Mouse (Mus musculus) hindbrain, embryonic 13.5 days (tissue): ENCODE results near the gene Gm10447. TPM values are rescaled to one million over a fixed set of nuclear protein-coding genes. Genes with fewer than 3 reads are reported as not detected.

Experiments used
- ATAC-seq: fragments of 200-750 bp; cut with Nextera tagmentation; 2 replicates; pipeline ENCODE4 v1.8.0; 2017; ENCODE audit warnings: moderate TSS enrichment; ENCODE audit not compliant: low FRiP score
- H3K27ac ChIP-seq: fragments of 300-500 bp; sonication (generic); 2 replicates; pipeline ENCODE4 v1.5.1; 2015; ENCODE audit warnings: inconsistent platforms, mild to moderate bottlenecking, moderate library complexity
- H3K27me3 ChIP-seq: fragments of 300-500 bp; sonication (generic); 2 replicates; pipeline ENCODE4 v1.6.1; 2015; ENCODE audit warnings: mild to moderate bottlenecking, inconsistent platforms
- H3K36me3 ChIP-seq: fragments of 300-500 bp; sonication (generic); 2 replicates; pipeline ENCODE4 v1.6.1; 2015; ENCODE audit warnings: mild to moderate bottlenecking, inconsistent platforms
- H3K4me1 ChIP-seq: fragments of 300-500 bp; sonication (generic); replicated peaks from 2 replicates; pipeline ENCODE4 v1.6.1; 2015; ENCODE audit warnings: inconsistent platforms
- H3K4me2 ChIP-seq: fragments of 300-500 bp; sonication (generic); 2 replicates; pipeline ENCODE4 v1.6.1; 2015; ENCODE audit warnings: inconsistent platforms, mild to moderate bottlenecking, moderate library complexity
- H3K4me3 ChIP-seq: fragments of 300-500 bp; sonication (generic); 2 replicates; pipeline ENCODE4 v1.5.1; 2015; ENCODE audit warnings: mild to moderate bottlenecking, inconsistent platforms
- H3K9ac ChIP-seq: fragments of 300-500 bp; sonication (generic); 2 replicates; pipeline ENCODE4 v1.6.1; 2015; ENCODE audit warnings: mild to moderate bottlenecking, inconsistent platforms
- H3K9me3 ChIP-seq: fragments of 300-500 bp; sonication (generic); 2 replicates; pipeline ENCODE4 v1.6.1; 2016; ENCODE audit warnings: inconsistent platforms
- WGBS: fragments of 180-500 bp; shearing (Covaris S2); methylation state at CpG from one replicate; pipeline ENCODE4 v1.1.7; 2015; 5-methylcytosine and 5-hydroxymethylcytosine counted together
- polyA plus RNA-seq: library from polyadenylated mRNA; unstranded; fragments of >200 nt; fragmentation: Nextera tagmentation; extraction: Ambion mirVana; gene quantifications from 2 replicates; pipeline ENCODE4 v1.2.1, GENCODE M21; 2015

The Gm10447 gene
- polyA plus RNA-seq, 1 experiment from 2014 or later: 0.06 TPM

DNA sequence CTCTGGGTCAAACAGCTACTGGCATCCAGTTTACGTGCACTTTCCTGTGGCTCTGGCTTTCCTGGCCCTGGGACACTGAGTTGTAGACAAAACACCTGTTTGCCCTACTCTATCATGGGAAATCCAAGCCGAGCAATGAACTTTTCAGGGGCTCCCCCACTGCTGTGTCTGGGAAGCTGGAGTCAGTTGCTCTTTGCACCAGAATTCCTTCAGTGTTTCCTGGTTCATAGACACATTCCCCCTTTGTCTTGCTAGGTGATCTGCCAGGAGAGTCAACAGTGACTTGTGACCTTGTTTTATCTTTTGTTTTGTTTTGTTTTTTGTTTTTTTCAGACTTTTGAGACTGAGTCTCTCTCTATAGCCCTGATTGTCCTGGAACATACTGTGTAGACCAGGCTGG, 5.5 kb downstream of the Gm10447 start:
- Histone ChIP-seq H3K36me3 (no peaks in the 10 kb centered on the region), H3K4me2 (no peak overlapping the region), H3K27ac (no peak overlapping the region), H3K27me3 (peaks cover 32% of the 10 kb centered on the region), H3K9ac (no peak overlapping the region), H3K4me3 (no peak overlapping the region), H3K9me3 (no peaks in the 10 kb centered on the region), H3K4me1 (peaks cover under 1% of the 10 kb centered on the region; the same call in 1 of the 2 replicates)
- ATAC-seq: no peak
- 81% methylated on average over 2 of the region's 2 CpGs for WGBS

- no peak overlapping the region for H3K4me3 ChIP-seq
- H3K27me3 ChIP-seq: peaks cover 24% of the 10 kb centered on the region
- H3K27ac ChIP-seq: no peak overlapping the region
- ATAC-seq: no peak
- no peaks in the 10 kb centered on the region for H3K9me3 ChIP-seq
- 67% methylated on average over 15 of the region's 15 CpGs for WGBS
- H3K4me2 ChIP-seq: no peak overlapping the region
- H3K36me3 ChIP-seq: no peaks in the 10 kb centered on the region
- no peak overlapping the region for H3K9ac ChIP-seq
- H3K4me1 ChIP-seq: no peaks in the 10 kb centered on the region
Measured at GRCm38 (mm10) chr11:53450070-53450705, 6.7 kb downstream of the Gm10447 start.

DNA sequence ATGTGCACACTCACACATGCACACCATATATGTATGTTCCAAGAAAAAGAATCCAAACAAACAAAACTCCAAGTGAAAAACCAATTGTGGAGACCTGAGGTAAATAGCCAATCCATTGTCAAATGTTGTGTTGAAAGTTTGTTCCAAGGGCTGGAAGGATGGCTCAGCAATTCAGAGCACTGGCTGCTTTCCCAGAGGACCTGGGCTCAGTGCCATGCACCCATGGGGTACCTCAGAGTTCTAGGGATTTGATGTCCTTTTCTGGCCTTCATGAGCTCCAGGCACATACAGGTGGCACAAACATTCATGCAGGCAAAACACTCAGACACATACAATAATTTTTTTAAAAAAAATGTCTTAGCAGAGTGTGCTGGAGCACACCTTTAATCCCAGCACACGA, 8.4 kb downstream of the Gm10447 start:
- H3K4me2 ChIP-seq: no peak overlapping the region
- WGBS: 97% methylated on average over 1 of the region's 1 CpGs
- no peaks in the 10 kb centered on the region for H3K4me1 ChIP-seq
- no peaks in the 10 kb centered on the region for H3K9me3 ChIP-seq
- no peak overlapping the region for H3K27ac ChIP-seq
- H3K27me3 ChIP-seq: peaks cover 11% of the 10 kb centered on the region
- no peak overlapping the region for H3K4me3 ChIP-seq
- no peak overlapping the region for H3K9ac ChIP-seq
- no peak for ATAC-seq
- H3K36me3 ChIP-seq: no peaks in the 10 kb centered on the region

DNA sequence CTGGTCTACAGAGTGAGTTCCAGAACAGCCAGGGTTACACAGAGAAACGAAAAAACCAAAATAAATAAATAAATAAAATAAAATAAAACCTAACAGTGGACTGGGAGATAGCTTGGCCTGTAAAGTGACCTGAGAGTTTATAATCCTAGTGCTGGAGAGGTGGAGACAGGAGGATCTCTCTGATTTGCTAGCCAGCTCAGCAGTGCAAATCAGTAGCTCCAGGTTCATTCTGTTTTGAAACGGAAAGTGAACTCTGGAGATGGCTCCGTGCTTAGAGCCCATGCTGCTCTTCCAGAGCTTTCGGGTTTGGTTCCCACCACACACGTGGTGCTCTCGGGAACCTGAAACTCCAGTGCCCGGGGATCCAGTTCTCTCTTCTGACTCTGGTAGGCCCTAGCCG, 8.9 kb downstream of the Gm10447 start:
- 87% methylated on average over 8 of the region's 8 CpGs for WGBS
- no peak overlapping the region for H3K27ac ChIP-seq
- no peaks in the 10 kb centered on the region for H3K4me1 ChIP-seq
- no peak overlapping the region for H3K4me2 ChIP-seq
- ATAC-seq: no peak
- no peaks in the 10 kb centered on the region for H3K36me3 ChIP-seq
- no peaks in the 10 kb centered on the region for H3K9me3 ChIP-seq
- H3K9ac ChIP-seq: no peak overlapping the region
- H3K27me3 ChIP-seq: peaks cover 11% of the 10 kb centered on the region
- no peak overlapping the region for H3K4me3 ChIP-seq

DNA sequence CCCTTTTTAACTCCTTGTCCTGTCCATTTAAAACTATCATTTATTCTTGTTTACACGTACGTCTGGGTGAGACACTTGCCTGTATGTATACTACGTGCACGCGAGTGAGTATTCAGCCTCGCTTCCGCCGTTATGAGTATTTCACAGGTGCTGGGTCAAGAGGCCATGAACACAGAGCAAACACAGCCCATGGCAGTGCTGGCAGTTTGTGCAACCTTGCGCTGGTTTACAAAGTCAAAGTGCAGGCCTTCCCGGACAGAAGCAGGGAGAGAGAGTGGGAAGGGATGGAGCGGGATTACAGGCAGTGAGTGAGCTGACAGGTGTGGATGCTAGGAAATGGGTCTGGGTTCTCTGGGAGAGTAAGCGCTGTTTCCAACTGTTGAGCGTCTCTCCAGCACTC, 10.7 kb downstream of the Gm10447 start:
- no peak overlapping the region for H3K4me3 ChIP-seq
- H3K9me3 ChIP-seq: no peaks in the 10 kb centered on the region
- H3K4me1 ChIP-seq: no peaks in the 10 kb centered on the region
- 0 out of 2 replicates have a peak overlapping the region, but pooled peaks have one; percentile 8 for H3K9ac ChIP-seq
- no peak overlapping the region for H3K27ac ChIP-seq
- no peak overlapping the region for H3K4me2 ChIP-seq
- WGBS: 90% methylated on average over 13 of the region's 13 CpGs
- ATAC-seq: no peak
- no peaks in the 10 kb centered on the region for H3K36me3 ChIP-seq
- H3K27me3 ChIP-seq: peaks cover 11% of the 10 kb centered on the region; the same call in 1 of the 2 replicates

DNA sequence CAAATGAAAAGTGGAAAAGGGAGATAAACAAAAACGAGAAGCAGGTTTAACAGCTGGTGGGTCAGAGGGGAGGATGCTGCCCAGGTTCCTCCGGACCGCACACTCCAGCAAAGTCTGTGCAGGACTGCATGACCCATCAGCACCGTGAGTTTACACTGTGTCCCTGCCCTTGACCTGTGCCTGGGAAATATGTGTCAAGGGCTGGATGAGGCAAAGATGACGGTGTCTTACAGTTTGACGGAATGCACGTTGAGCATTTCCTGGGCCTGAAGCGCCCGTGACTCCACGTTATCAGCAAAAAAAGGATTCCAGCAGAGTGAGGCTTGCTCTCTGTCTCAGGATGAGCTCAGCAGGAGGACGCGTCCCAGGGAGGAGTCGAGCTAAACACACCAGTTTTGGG, 11.3 kb downstream of the Gm10447 start:
- Histone ChIP-seq H3K9ac (0 out of 2 replicates have a peak overlapping the region, but pooled peaks have one; percentile 8), H3K4me3 (no peak overlapping the region), H3K27ac (no peak overlapping the region), H3K9me3 (no peaks in the 10 kb centered on the region), H3K4me2 (no peak overlapping the region), H3K27me3 (peaks cover 8% of the 10 kb centered on the region; the same call in 1 of the 2 replicates), H3K36me3 (no peaks in the 10 kb centered on the region), H3K4me1 (no peaks in the 10 kb centered on the region)
- no peak for ATAC-seq
- 65% methylated on average over 13 of the region's 13 CpGs for WGBS

GRCm38 (mm10) chr11:53443861-53444260, 13.0 kb downstream of the Gm10447 start:
- Histone ChIP-seq H3K9ac (no peak overlapping the region), H3K4me2 (no peak overlapping the region), H3K27me3 (0 out of 2 replicates have a peak, but pooled peaks cover 3% of the 10 kb centered on the region), H3K4me1 (no peaks in the 10 kb centered on the region), H3K9me3 (no peaks in the 10 kb centered on the region), H3K36me3 (no peaks in the 10 kb centered on the region), H3K27ac (no peak overlapping the region), H3K4me3 (no peak overlapping the region)
- 39% methylated on average over 6 of the region's 6 CpGs for WGBS
- no peak for ATAC-seq

- 63% methylated on average over 12 of the region's 12 CpGs for WGBS
- H3K4me2 ChIP-seq: no peak overlapping the region
- no peaks in the 10 kb centered on the region for H3K9me3 ChIP-seq
- 0 out of 2 replicates have a peak, but pooled peaks cover 3% of the 10 kb centered on the region for H3K27me3 ChIP-seq
- 0 out of 2 replicates have a peak overlapping the region, but pooled peaks have one; percentile 23 for H3K27ac ChIP-seq
- ATAC-seq: no peak
- no peak overlapping the region for H3K9ac ChIP-seq
- H3K36me3 ChIP-seq: peaks cover 3% of the 10 kb centered on the region; the same call in 1 of the 2 replicates
- no peak overlapping the region for H3K4me3 ChIP-seq
- no peaks in the 10 kb centered on the region for H3K4me1 ChIP-seq
Measured at GRCm38 (mm10) chr11:53441921-53442320, 15.0 kb downstream of the Gm10447 start.

DNA sequence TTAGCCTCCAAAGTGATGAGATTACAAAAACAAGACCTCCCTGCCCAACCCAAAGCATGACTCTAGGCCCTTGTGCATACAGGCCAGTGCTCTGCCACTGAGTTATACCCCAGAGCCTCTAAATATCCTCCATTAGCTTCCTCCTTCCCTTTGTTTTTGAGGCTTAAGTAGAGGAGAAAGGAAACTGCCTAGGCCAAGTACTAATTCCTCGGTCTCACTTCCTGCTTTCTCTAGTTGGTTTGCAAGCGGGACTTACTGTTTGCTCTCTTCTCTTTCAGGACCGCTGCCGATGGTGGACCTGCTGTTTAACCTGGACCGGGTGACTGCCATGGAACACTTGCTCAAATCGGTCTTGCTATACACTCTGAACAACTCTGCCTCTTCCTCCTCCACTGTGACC, 20.6 kb downstream of the Gm10447 start:
- H3K27ac ChIP-seq: no peak overlapping the region
- no peaks in the 10 kb centered on the region for H3K27me3 ChIP-seq
- ATAC-seq: no peak
- H3K36me3 ChIP-seq: peaks cover 3% of the 10 kb centered on the region; the same call in 1 of the 2 replicates
- H3K9me3 ChIP-seq: no peaks in the 10 kb centered on the region
- H3K4me1 ChIP-seq: peaks cover 6% of the 10 kb centered on the region; the same call in 1 of the 2 replicates
- H3K9ac ChIP-seq: no peak overlapping the region
- no peak overlapping the region for H3K4me3 ChIP-seq
- 85% methylated on average over 6 of the region's 6 CpGs for WGBS
- H3K4me2 ChIP-seq: no peak overlapping the region

DNA sequence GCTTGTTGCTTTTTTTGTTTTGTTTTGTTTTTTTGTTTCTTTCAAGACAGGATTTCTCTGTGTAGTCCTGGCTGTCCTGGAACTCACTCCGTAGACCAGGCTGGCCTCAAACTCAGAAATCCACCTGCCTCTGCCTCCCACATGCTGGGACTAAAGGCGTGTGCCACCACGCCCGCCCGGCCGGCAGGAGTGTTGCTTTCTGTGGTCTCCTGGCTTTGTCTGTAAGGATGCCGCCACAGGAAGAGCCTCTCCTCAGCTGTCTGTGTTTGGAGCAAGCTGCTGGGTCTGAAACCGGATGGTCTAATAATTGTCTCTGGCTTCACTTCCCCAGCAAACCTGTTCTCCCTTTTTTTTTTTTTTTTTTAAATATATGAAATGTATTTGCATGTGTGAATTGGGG, 21.4 kb downstream of the Gm10447 start:
- Histone ChIP-seq H3K27me3 (no peaks in the 10 kb centered on the region), H3K9me3 (no peaks in the 10 kb centered on the region), H3K4me2 (no peak overlapping the region), H3K36me3 (peaks cover 3% of the 10 kb centered on the region; the same call in 1 of the 2 replicates), H3K9ac (no peak overlapping the region), H3K27ac (no peak overlapping the region), H3K4me3 (no peak overlapping the region), H3K4me1 (peaks cover 6% of the 10 kb centered on the region; the same call in 1 of the 2 replicates)
- no peak for ATAC-seq
- 88% methylated on average over 8 of the region's 8 CpGs for WGBS

DNA sequence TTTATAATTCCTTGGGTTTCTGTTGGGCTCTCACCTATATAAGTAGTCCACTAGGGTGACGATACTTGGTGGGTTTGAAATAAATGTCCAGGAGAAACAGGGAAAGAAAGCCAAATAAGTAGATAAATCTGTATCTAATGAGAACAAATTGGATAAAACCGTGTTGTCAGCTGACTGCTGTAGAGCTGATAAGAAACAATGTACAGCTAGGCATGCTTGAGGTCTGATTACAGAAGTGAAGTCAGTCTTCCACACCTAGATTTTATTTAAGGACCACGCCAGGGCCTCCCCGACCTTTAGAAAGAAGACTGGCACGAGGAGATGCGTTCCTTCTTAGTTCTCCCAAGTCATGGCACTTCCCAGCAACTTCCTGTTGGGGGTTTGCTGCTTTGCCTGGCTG, 23.9 kb downstream of the Gm10447 start:
- H3K27ac ChIP-seq: no peak overlapping the region
- peaks cover 17% of the 10 kb centered on the region for H3K4me1 ChIP-seq
- no peaks in the 10 kb centered on the region for H3K27me3 ChIP-seq
- H3K9ac ChIP-seq: no peak overlapping the region
- no peak overlapping the region for H3K4me3 ChIP-seq
- H3K36me3 ChIP-seq: peaks cover 13% of the 10 kb centered on the region
- no peak for ATAC-seq
- H3K9me3 ChIP-seq: no peaks in the 10 kb centered on the region
- H3K4me2 ChIP-seq: no peak overlapping the region
- WGBS: 71% methylated on average over 6 of the region's 6 CpGs

GRCm38 (mm10) chr11:53431347-53432056, 25.4 kb downstream of the Gm10447 start:
- 18% methylated on average over 9 of the region's 9 CpGs for WGBS
- Histone ChIP-seq H3K4me3 (peak overlapping the region; percentile 87), H3K36me3 (peaks cover 13% of the 10 kb centered on the region), H3K9ac (peak overlapping the region; percentile 40), H3K4me2 (peak overlapping the region; percentile 94), H3K27ac (peak overlapping the region; percentile 81), H3K27me3 (no peaks in the 10 kb centered on the region), H3K9me3 (no peaks in the 10 kb centered on the region), H3K4me1 (peaks cover 17% of the 10 kb centered on the region)
- ATAC-seq: peak; percentile 55
